Mouse (Mus musculus): ENCODE measurements around the gene Usp37. TPM values are rescaled to one million over a fixed set of nuclear protein-coding genes. Genes with fewer than 3 reads are reported as not detected.

Usp37 gene
- polyA plus RNA-seq, 1 experiment from 2014 or later = 24.1 TPM

DNA sequence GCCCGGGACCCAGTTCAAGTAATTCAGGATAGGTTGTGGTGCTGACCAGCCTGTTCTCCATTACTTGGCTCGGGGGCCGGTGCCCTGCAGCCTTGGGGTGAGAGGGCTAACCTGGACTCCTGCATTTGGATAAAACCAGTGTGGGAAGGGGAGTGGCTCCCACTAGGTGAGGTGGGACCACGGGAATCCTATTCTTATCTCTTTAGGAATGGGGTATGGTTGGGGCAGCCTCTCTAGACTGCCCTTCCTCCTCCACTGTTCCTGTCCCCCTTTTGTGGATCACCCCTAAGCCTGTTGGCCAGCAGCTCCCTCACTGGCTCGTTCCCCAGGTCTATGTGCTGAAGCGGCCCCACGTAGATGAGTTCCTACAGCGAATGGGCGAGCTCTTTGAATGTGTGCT, 149.8 kb downstream of the Usp37 start:
- H3K4me2 ChIP-seq = no peak overlapping the region
- H3K36me3 ChIP-seq = peaks cover 19% of the 10 kb centered on the region
- peaks cover 42% of the 10 kb centered on the region for H3K4me1 ChIP-seq
- H3K27ac ChIP-seq = no peak overlapping the region
- no peaks in the 10 kb centered on the region for H3K27me3 ChIP-seq (replicated peaks)
- no peak for ATAC-seq (ENCODE audit: insufficient read depth, low FRiP score, low read depth)
- H3K9me3 ChIP-seq = no peaks in the 10 kb centered on the region
- no peak overlapping the region for H3K9ac ChIP-seq
- 92% methylated on average over 9 of the region's 9 CpGs for WGBS
- H3K4me3 ChIP-seq (replicated peaks) = no peak overlapping the region

DNA sequence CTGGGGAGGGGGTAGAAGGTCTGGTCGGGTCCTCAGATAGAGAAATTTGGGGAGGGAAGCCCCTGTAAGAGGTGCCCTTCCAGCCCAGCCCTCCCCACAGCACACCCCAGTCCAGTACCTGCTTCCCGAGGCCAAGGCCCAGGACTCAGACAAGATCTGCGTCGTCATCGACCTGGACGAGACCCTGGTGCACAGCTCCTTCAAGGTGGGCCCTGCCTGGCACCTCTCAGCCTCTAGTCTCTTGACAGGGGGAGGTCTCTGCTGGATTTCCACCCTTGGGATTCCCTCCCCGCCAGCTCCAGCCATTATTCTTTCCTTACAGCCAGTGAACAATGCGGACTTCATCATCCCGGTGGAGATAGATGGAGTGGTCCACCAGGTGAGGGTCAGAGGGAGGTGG, 150.4 kb downstream of the Usp37 start:
- ATAC-seq (ENCODE audit: insufficient read depth, low FRiP score, low read depth) = no peak
- Histone ChIP-seq H3K36me3 (peaks cover 19% of the 10 kb centered on the region), H3K27me3 (replicated peaks) (no peaks in the 10 kb centered on the region), H3K9me3 (no peaks in the 10 kb centered on the region), H3K4me3 (replicated peaks) (no peak overlapping the region), H3K9ac (no peak overlapping the region), H3K4me2 (peak overlapping the region; percentile 75), H3K27ac (no peak overlapping the region), H3K4me1 (peaks cover 44% of the 10 kb centered on the region)
- WGBS = 84% methylated on average over 9 of the region's 9 CpGs

DNA sequence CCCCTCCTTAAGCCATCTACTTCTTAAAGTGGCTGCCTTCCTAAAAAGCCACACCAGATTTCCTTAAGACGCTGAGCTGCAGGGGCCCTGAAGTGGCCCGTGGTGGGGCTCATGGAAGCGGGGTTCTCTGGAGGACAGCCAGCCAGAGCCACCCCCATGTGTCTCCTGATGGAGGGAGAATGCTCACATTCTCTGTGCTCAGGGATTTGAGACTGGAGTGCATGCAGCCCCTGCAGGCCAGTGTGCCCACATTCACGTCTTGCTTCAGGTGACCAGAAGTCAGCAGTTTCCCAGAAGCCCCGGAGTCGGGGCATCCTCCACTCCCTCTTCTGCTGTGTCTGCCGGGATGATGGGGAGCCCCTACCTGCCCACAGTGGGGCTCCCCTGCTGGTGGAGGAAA, 151.1 kb downstream of the Usp37 start:
- WGBS = 38% methylated on average over 7 of the region's 7 CpGs
- Histone ChIP-seq H3K4me2 (peak overlapping the region; percentile 75), H3K9ac (peak overlapping the region; percentile 89), H3K27ac (peak overlapping the region; percentile 99), H3K9me3 (no peaks in the 10 kb centered on the region), H3K4me3 (replicated peaks) (peak overlapping the region; percentile 79), H3K36me3 (peaks cover 19% of the 10 kb centered on the region), H3K4me1 (peaks cover 42% of the 10 kb centered on the region), H3K27me3 (replicated peaks) (no peaks in the 10 kb centered on the region)
- no peak for ATAC-seq (ENCODE audit: insufficient read depth, low FRiP score, low read depth)

DNA sequence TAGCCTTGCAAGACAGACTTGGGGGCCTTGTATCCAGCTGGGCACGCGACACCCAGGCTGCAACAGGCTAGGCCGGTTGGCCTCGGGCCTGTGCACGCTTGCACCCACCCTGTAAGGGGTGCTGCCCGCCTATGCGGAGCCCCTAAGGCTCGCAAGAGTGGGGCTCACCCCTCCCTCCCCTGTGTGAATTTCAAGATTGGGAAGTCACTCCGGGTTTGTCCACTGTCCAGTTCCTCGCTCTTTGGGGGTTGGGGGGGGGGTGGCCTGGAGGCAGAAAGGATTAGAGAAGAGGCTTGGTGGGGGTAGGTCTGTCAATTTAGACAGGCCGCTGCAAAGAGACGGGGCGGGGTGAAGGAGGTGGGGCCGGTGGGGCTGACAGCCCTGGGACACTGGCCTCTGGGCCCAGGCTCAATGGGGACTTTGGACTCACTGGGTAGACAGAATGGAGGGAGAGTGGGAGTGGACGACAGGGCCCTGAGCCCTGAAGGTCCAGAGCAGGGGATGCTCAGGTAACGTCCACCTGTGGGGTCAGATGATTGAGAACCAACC, 151.6 kb downstream of the Usp37 start:
- no peaks in the 10 kb centered on the region for H3K9me3 ChIP-seq
- H3K27ac ChIP-seq = peak overlapping the region; percentile 99
- WGBS = 1% methylated on average over 16 of the region's 16 CpGs
- peak; percentile 4; the same call in 1 of the 2 replicates for ATAC-seq (ENCODE audit: insufficient read depth, low FRiP score, low read depth)
- peak overlapping the region; percentile 79 for H3K4me3 ChIP-seq (replicated peaks)
- H3K4me2 ChIP-seq = peak overlapping the region; percentile 75
- H3K36me3 ChIP-seq = peaks cover 19% of the 10 kb centered on the region
- H3K9ac ChIP-seq = peak overlapping the region; percentile 89
- H3K4me1 ChIP-seq = peaks cover 44% of the 10 kb centered on the region
- H3K27me3 ChIP-seq (replicated peaks) = no peaks in the 10 kb centered on the region

DNA sequence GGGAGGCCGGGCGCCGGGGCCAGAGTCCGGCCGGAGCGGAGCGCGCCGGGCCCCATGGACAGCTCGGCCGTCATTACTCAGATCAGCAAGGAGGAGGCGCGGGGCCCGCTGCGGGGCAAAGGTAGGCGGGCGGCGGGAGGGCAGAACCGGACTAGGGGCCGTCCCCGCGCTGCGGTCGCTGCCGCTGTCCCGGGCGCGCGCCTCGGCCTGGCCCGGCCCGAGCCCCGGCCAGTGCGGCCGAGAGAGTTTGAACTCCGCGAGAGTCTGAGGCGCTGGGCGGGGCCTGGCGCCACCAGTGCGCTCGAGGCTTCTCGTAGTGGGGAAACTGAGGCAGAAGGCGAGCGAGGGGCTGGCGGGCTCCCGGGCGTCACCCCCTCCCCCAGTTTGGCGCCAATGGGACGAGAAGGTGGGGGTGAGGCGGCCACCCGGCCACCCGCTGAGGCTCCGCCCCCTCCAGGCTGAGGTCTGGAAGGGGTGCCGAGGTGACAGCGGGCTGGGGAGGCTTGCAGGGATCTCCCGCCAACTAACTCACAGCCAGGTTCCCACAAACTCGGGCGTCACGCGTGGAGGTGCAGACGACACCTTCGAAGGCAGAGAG, 152.1 kb downstream of the Usp37 start:
- peak overlapping the region; percentile 89 for H3K9ac ChIP-seq
- peaks cover 48% of the 10 kb centered on the region for H3K4me1 ChIP-seq
- H3K27ac ChIP-seq = peak overlapping the region; percentile 99
- H3K4me3 ChIP-seq (replicated peaks) = peak overlapping the region; percentile 79
- no peaks in the 10 kb centered on the region for H3K27me3 ChIP-seq (replicated peaks)
- WGBS = under 1% methylated on average over 54 of the region's 63 CpGs
- H3K9me3 ChIP-seq = no peaks in the 10 kb centered on the region
- peak; percentile 17; the same call in 1 of the 2 replicates for ATAC-seq (ENCODE audit: insufficient read depth, low FRiP score, low read depth)
- peaks cover 19% of the 10 kb centered on the region for H3K36me3 ChIP-seq
- peak overlapping the region; percentile 75 for H3K4me2 ChIP-seq

DNA sequence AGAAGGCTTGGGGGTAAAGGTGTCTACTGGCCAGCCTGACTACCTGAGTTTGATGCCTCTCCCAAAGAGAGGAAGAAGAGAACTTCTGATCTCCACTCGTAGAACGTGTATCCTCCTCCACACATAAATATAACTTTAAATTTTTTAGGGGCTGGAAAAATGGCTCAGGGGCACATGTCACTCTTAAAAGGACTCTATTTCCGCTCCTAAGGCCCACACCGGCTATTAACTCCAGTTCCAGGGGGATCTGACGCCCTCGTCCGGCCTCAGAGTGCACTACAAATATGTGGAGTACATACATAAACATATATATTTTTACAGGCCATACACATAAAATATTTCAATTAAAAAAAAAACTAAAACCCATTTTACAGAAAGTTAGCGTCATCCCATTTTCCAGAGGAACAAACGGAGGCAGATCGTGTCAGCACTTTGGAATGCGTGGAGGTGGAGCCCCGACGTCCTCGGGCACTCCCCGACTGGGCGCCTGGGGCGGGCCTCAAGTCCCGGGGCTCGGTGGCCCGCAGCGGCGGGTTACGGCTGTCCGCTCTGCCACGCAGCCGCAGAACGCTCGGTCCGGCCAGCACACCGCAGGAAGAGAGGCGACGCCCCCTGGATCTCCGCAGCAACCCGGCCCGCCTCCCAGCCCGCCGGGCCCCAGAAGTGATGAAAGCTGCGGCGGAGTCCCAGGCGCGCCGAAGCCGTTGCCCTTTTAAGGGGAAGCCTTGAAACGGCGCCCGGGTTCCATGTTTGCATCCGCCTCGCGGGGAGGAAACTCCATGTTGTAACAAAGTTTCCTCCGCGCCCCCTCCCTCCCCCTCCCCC, 152.9 kb downstream of the Usp37 start, which contains the start of gene Ctdsp1:
TSS of gene Ctdsp1 (plus strand) at position 586 of the 825 bp plus-strand sequence.
- peaks cover 19% of the 10 kb centered on the region for H3K36me3 ChIP-seq
- peak; percentile 70 for ATAC-seq (ENCODE audit: insufficient read depth, low FRiP score, low read depth)
- H3K4me1 ChIP-seq = peaks cover 51% of the 10 kb centered on the region
- H3K9ac ChIP-seq = peak within 1 kb of the TSS; percentile 89
- peak within 1 kb of the TSS; percentile 99 for H3K27ac ChIP-seq
- H3K4me3 ChIP-seq (replicated peaks) = peak within 1 kb of the TSS; percentile 79
- no peaks in the 10 kb centered on the region for H3K9me3 ChIP-seq
- 2% methylated on average over 45 of the region's 51 CpGs for WGBS
- no peaks in the 10 kb centered on the region for H3K27me3 ChIP-seq (replicated peaks)
- H3K4me2 ChIP-seq = peak within 1 kb of the TSS; percentile 75

DNA sequence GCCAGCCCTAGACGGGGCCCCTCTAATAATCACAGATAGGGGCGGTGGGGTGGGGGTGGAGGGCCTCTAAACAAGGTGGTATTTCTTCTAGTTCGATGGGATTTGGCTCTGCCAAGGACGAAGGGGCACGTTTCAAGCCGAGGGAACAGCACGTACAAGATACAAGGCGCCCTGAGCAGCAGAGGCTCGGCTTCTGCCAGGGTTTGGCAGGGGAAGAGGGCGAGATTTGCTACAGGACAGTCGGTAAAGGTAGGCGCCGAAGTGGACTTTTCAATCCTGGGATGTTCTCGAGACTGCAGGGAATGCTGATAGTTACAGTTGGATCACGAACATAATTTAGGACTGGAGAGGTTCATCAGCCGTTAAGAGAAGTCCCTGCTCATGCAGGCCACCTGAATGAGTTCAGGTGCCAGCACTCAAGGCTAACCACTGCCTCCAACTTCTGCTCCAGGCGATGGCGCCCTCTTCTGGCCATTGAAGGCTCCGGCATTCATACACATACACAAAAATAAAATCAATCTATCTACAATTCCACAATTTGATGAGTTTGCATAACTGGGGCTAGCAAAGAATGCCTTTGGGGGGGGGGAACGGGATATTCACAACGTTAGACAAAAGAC, 153.7 kb downstream of the Usp37 start:
- WGBS = 6% methylated on average over 21 of the region's 21 CpGs
- Histone ChIP-seq H3K4me1 (peaks cover 51% of the 10 kb centered on the region), H3K27me3 (replicated peaks) (no peaks in the 10 kb centered on the region), H3K27ac (peak overlapping the region; percentile 99), H3K36me3 (peaks cover 19% of the 10 kb centered on the region), H3K4me2 (peak overlapping the region; percentile 52), H3K9me3 (no peaks in the 10 kb centered on the region), H3K9ac (no peak overlapping the region), H3K4me3 (replicated peaks) (peak overlapping the region; percentile 79)
- 0 out of 2 replicates have a peak, but pooled peaks have one; percentile 0 for ATAC-seq (ENCODE audit: insufficient read depth, low FRiP score, low read depth)

DNA sequence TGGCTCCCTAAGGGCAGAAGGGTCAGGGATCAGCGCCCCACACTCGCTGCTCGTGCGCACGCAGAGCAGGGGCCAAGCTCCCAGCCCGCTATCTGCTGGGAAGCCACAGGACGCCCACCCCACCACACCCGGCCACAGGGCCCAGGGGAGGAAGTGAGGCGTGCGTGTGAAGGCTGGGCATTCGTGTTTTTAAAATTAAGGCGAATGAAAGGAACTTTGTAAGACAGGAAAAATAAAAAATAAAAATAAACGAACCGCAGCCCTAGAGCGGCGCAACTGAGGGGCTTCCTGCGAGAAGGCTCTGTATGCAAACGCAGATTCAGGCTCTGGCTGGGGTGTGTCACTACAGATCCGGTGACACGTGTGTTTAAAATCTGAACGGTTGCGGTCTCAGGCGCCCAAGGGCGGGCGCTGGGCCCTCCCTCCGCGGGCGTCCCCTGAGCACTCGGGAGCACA, 154.2 kb downstream of the Usp37 start:
- H3K36me3 ChIP-seq = peaks cover 13% of the 10 kb centered on the region
- H3K27me3 ChIP-seq (replicated peaks) = no peaks in the 10 kb centered on the region
- 8% methylated on average over 29 of the region's 29 CpGs for WGBS
- peak overlapping the region; percentile 99 for H3K27ac ChIP-seq
- H3K4me3 ChIP-seq (replicated peaks) = peak overlapping the region; percentile 79
- H3K4me2 ChIP-seq = peak overlapping the region; percentile 52
- no peak overlapping the region for H3K9ac ChIP-seq
- ATAC-seq (ENCODE audit: insufficient read depth, low FRiP score, low read depth) = peak; percentile 7; the same call in 1 of the 2 replicates
- no peaks in the 10 kb centered on the region for H3K9me3 ChIP-seq
- peaks cover 50% of the 10 kb centered on the region for H3K4me1 ChIP-seq

DNA sequence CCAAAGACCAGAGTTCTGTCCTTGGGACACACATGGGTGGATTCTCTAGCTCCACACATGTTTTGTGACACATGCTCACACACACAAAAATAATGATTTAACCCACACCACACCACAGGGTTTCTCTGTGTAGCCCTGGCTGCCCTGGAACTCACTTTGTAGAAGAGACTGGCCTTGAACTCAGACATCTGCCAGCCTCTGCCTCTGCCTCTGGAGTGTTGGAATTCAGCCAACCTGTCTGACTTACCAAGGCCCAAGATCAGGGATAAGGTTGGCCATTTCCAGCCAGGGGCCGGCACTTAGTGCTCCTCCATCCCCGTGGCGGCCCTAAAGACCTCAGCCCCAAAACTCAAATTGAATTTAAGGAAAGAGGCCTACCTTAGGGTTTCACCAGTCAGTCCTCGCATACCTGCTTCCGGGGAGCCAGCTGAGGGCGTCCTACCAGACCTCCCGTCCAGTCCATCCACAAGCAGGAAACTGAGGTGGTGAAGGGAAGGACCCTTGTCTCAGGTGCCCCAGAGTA, 155.6 kb downstream of the Usp37 start:
- Histone ChIP-seq H3K27me3 (replicated peaks) (no peaks in the 10 kb centered on the region), H3K4me1 (peaks cover 38% of the 10 kb centered on the region), H3K27ac (no peak overlapping the region), H3K36me3 (no peaks in the 10 kb centered on the region; the same call in 1 of the 2 replicates), H3K4me3 (replicated peaks) (no peak overlapping the region), H3K4me2 (no peak overlapping the region), H3K9me3 (no peaks in the 10 kb centered on the region), H3K9ac (no peak overlapping the region)
- ATAC-seq (ENCODE audit: insufficient read depth, low FRiP score, low read depth) = no peak
- WGBS = 83% methylated on average over 7 of the region's 7 CpGs

DNA sequence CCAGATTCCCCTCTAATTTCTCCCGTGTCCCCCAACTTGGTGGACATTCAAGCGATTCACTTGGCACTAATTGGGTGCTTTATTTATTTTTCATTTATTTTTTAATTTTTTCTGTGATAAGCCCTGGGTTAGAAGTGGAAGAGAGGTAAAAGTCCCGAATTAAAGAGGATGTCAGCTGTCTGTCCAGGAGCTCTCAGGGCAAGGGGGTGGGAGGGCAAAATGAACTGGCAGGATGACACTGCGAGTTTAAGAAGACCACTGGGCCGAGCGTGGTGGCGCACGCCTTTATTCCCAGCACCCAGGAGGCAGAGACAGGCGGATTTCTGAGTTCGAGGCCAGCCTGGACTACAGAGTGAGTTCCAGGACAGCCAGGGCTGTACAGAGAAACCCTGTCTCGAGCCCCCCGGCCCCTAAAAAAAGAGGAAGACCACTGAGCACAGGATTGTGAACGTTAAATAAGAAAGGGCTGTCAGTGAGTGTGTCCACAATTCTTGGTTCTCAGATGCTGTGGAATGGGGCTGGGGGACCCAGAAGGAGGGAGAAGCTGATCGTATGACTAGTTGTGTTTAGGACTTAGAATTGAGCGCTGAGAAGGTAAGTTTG, 156.6 kb downstream of the Usp37 start:
- Histone ChIP-seq H3K27ac (peak overlapping the region; percentile 99), H3K9ac (peak overlapping the region; percentile 54; the same call in 1 of the 2 replicates), H3K36me3 (no peaks in the 10 kb centered on the region), H3K9me3 (no peaks in the 10 kb centered on the region), H3K27me3 (replicated peaks) (no peaks in the 10 kb centered on the region), H3K4me1 (peaks cover 31% of the 10 kb centered on the region), H3K4me2 (peak overlapping the region; percentile 64), H3K4me3 (replicated peaks) (peak overlapping the region; percentile 54)
- ATAC-seq (ENCODE audit: insufficient read depth, low FRiP score, low read depth) = no peak
- WGBS = 50% methylated on average over 15 of the region's 15 CpGs
